Mouse (Mus musculus): Measurements from ENCODE around the gene Npas2.

DNA sequence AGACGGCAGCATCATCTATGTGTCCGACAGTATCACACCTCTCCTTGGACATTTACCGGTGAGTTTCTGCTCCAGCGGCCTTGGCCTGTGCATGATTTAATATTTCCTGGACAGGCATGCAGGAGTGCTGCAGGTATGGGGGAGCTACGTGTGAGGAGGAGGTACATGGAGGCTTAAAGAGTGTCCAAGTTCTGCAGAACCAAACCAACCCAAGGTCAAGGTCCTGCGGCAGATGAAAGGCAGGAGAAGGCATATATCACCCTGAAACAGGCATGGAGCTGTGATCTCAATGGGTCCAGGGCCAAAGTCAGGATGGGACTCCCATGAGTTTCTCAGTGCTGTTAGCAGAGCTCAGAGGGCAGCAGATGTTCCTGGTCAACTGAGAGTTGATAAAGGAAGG is 107.1 kb downstream of the Npas2 start:
- no peak for TF ChIP-seq CTCF (IDR thresholded peaks at IDR 0.05; ENCODE audit: low read depth, low read length)
- no peak for TF ChIP-seq TAL1 (conservative IDR thresholded peaks at IDR 0.05; ENCODE audit: low read depth, low read length)
- TF ChIP-seq GATA1 (IDR thresholded peaks at IDR 0.05; ENCODE audit: borderline replicate concordance, low read length): no peak

Measured in G1E (cell line).